Mouse (Mus musculus) lung, embryonic 14.5 days (tissue): ENCODE measurements around the gene Dnmt3a. TPM values are rescaled to one million over a fixed set of nuclear protein-coding genes. Genes with fewer than 3 reads are reported as not detected.
A peak's percentile ranks its signal among the peaks of the same experiment; 100 is the strongest.

Experiments
- ATAC-seq: fragments of 200-750 bp; cut with Nextera tagmentation; 2 replicates; pipeline ENCODE4 v1.8.0; 2017; ENCODE audit warnings: mild to moderate bottlenecking, moderate TSS enrichment, moderate library complexity; ENCODE audit not compliant: insufficient read depth
- DNase-seq: peaks from one replicate; pipeline ENCODE4 v3.0.0-alpha.2; 2015
- H3K27ac ChIP-seq: fragments of 300-500 bp; sonication (generic); 2 replicates; pipeline ENCODE4 v1.5.1; 2014; ENCODE audit warnings: low read depth, mild to moderate bottlenecking, moderate library complexity
- H3K27me3 ChIP-seq: fragments of 300-500 bp; sonication (generic); 2 replicates; pipeline ENCODE4 v1.6.1; 2014; ENCODE audit warnings: low read length, control low read depth; ENCODE audit not compliant: insufficient read depth
- H3K36me3 ChIP-seq: fragments of 300-500 bp; sonication (generic); 2 replicates; pipeline ENCODE4 v1.6.1; 2014; ENCODE audit warnings: control low read depth; ENCODE audit not compliant: insufficient read depth
- H3K4me1 ChIP-seq: fragments of 300-500 bp; sonication (generic); 2 replicates; pipeline ENCODE4 v1.6.1; 2014; ENCODE audit warnings: antibody characterized with exemption, control low read depth; ENCODE audit not compliant: insufficient read depth
- H3K4me2 ChIP-seq: fragments of 300-500 bp; sonication (generic); 2 replicates; pipeline ENCODE4 v1.6.1; 2014; ENCODE audit warnings: mild to moderate bottlenecking
- H3K4me3 ChIP-seq: fragments of 300-500 bp; sonication (generic); 2 replicates; pipeline ENCODE4 v1.5.1; 2014; ENCODE audit warnings: low read depth, low read length
- H3K9ac ChIP-seq: fragments of 300-500 bp; sonication (generic); 2 replicates; pipeline ENCODE4 v1.6.1; 2014
- H3K9me3 ChIP-seq: fragments of 300-500 bp; sonication (generic); 2 replicates; pipeline ENCODE4 v1.6.1; 2016; ENCODE audit warnings: low read depth, low read length, control low read depth
- CTCF ChIP-seq: IDR thresholded peaks from 2 replicates; pipeline ENCODE4 v1.5.1; 2016; ENCODE audit warnings: antibody characterized with exemption, low read depth
- WGBS: fragments of 180-500 bp; shearing (Covaris S2); extraction: QIAGEN DNeasy Blood & Tissue Kit; methylation state at CpG from one replicate; pipeline ENCODE4 v1.1.7; 2014; 5-methylcytosine and 5-hydroxymethylcytosine counted together
- polyA plus RNA-seq: library from polyadenylated mRNA; unstranded; fragments of >200 nt; fragmentation: Nextera tagmentation; extraction: Ambion mirVana; gene quantifications from 2 replicates; pipeline ENCODE4 v1.2.1, GENCODE M21; 2014

The Dnmt3a gene
- polyA plus RNA-seq, 1 experiment from 2014 or later: 95.5 TPM

DNA sequence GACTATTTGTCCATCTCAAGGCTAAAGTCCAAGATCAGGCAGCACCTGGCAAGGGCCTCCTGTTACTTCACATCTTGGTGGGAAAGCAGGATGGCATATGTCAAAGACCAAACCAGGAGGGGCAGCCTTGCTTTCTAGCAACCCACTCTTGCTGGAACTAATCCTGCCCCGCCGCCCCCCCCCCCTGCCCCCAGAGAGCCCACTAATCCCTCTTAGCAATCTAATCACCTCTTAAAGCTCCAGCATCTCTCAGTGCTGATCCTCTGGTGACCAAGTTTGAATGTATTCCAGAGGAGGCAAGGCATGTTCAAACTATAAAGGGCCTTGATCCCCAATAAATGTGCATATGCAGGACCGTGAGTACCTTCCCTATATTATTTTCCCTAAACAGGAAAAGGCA is 18.8 kb upstream of the Dnmt3a start:
- no peak overlapping the region for H3K9ac ChIP-seq
- no peaks in the 10 kb centered on the region for H3K36me3 ChIP-seq
- no peak overlapping the region for H3K4me3 ChIP-seq
- H3K9me3 ChIP-seq: no peaks in the 10 kb centered on the region
- DNase-seq (no peak), ATAC-seq (no peak)
- WGBS: 47% methylated on average over 3 of the region's 3 CpGs
- peaks cover 48% of the 10 kb centered on the region for H3K4me1 ChIP-seq
- H3K27ac ChIP-seq: peak overlapping the region; percentile 88
- TF ChIP-seq CTCF: no peak
- H3K4me2 ChIP-seq: no peak overlapping the region
- no peaks in the 10 kb centered on the region for H3K27me3 ChIP-seq

DNA sequence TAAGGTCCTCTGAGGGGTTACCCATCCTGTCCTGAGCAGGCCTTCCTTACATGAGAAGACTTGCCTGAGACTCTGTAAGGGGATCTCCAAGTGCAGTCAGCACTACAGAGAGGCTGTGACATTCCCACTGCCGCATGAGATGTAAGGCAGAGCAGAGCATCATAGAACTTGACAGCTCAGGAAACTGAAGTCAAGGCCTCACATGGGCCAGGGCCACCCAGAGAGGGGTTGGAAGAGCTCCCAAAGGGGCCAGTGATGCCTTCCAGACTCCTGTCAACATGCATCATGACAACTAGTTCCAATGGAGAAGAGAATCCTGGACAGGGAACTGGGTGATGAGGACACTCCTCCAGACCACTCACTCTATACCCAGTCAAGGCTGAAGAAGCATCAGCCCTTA is 18.3 kb upstream of the Dnmt3a start:
- TF ChIP-seq CTCF: no peak
- ATAC-seq: peak; percentile 60
- H3K9ac ChIP-seq: no peak overlapping the region
- H3K9me3 ChIP-seq: no peaks in the 10 kb centered on the region
- peak overlapping the region; percentile 32 for H3K4me2 ChIP-seq
- WGBS: 28% methylated on average over 1 of the region's 1 CpGs
- H3K36me3 ChIP-seq: no peaks in the 10 kb centered on the region
- no peak overlapping the region for H3K4me3 ChIP-seq
- no peaks in the 10 kb centered on the region for H3K27me3 ChIP-seq
- peak overlapping the region; percentile 88 for H3K27ac ChIP-seq
- H3K4me1 ChIP-seq: peaks cover 44% of the 10 kb centered on the region
- peak; percentile 91 for DNase-seq

DNA sequence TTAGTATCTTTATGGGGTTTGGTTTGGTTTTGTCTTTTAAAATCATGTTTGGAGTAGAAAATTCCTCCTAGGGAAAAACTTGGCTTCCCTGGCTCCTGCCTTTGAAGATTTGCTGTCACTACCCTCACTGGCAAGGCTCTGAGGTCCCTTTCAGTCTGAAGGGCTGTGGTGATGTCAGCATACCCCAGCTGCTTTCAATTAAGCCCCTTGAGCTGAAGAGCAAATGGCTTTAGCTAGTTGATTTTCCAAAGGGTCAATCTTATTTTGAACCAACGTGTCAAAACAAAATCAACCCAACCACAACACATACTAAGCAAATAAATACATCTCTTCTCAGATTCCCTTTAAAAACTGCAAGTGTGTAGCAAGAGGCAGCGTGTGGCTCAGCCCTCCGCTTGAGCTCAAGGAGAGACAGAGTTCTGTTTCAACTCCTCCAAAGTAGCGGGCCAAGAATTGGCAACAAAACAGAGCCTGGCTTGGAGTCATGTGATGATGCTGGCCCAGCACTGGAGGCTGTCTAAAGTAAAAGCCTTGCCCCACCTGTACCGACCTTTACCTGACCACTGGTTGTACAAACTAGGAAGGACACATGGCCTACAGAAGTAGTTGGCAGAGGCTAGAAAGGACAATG is 17.3 kb upstream of the Dnmt3a start:
- ATAC-seq: peak; percentile 45
- H3K27me3 ChIP-seq: no peaks in the 10 kb centered on the region
- no peak overlapping the region for H3K4me3 ChIP-seq
- peak; percentile 91 for DNase-seq
- no peaks in the 10 kb centered on the region for H3K36me3 ChIP-seq
- H3K9me3 ChIP-seq: no peaks in the 10 kb centered on the region
- peaks cover 37% of the 10 kb centered on the region for H3K4me1 ChIP-seq
- H3K27ac ChIP-seq: peak overlapping the region; percentile 88
- no peak overlapping the region for H3K9ac ChIP-seq
- H3K4me2 ChIP-seq: peak overlapping the region; percentile 32; the same call in 1 of the 2 replicates
- WGBS: 26% methylated on average over 5 of the region's 5 CpGs
- TF ChIP-seq CTCF: no peak

DNA sequence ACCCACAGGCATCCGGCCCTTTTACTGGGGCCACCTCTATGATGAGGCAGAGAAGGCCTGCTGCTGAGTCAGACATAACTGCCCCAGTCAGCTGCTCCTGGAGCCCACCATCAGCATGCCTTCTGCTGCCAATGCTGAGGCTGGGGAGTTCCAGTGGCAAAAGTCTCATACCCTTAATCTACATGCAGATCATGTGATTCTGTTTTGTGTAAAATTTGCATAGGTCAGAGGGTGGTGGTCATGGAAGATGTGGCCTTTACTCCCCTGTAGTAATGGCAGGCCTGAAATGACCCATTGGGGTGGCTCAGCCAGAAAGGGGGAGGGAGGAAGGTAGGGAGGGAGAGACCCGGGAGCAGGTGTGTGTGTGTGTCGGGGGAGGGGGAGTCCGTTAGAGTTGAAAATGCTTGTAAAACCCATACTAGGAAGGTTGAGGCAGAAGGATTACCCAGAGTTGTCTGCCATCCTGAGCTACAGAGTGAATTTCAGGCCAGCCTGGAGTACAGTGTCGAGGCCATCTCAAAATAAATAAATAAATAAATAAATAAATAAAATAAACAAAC is 16.1 kb upstream of the Dnmt3a start:
- H3K9me3 ChIP-seq: no peaks in the 10 kb centered on the region
- TF ChIP-seq CTCF: no peak
- H3K9ac ChIP-seq: no peak overlapping the region
- H3K4me1 ChIP-seq: peaks cover 27% of the 10 kb centered on the region
- ATAC-seq: no peak
- H3K27ac ChIP-seq: peak overlapping the region; percentile 88
- no peak overlapping the region for H3K4me3 ChIP-seq
- H3K4me2 ChIP-seq: no peak overlapping the region
- DNase-seq: no peak
- H3K27me3 ChIP-seq: no peaks in the 10 kb centered on the region
- WGBS: 51% methylated on average over 5 of the region's 5 CpGs
- H3K36me3 ChIP-seq: no peaks in the 10 kb centered on the region

DNA sequence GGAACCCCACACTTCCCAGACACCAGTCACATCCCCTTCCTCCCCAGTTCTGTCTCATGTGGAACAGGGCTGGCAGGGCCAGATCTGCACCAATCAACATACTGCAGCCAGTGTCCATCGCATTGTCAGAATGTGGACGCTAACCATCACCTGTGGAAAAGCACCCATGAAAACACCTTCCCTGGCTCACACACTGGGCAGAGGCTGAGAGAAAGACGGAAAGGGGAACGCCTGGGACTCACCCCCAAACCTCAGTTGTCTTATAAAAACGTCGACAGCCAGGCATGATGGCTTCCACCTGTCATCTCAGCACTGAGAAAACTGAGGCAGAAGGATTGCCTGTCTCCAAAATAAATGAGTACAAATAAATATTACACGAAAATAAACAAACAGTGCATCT is 14.6 kb upstream of the Dnmt3a start:
- H3K9me3 ChIP-seq: no peaks in the 10 kb centered on the region
- no peak overlapping the region for H3K9ac ChIP-seq
- no peaks in the 10 kb centered on the region for H3K27me3 ChIP-seq
- WGBS: 39% methylated on average over 7 of the region's 7 CpGs
- H3K4me2 ChIP-seq: peak overlapping the region; percentile 69
- no peak for TF ChIP-seq CTCF
- DNase-seq: no peak
- ATAC-seq: no peak
- H3K4me3 ChIP-seq: peak overlapping the region; percentile 34; the same call in 1 of the 2 replicates
- H3K27ac ChIP-seq: no peak overlapping the region
- peaks cover 15% of the 10 kb centered on the region for H3K4me1 ChIP-seq
- H3K36me3 ChIP-seq: no peaks in the 10 kb centered on the region

DNA sequence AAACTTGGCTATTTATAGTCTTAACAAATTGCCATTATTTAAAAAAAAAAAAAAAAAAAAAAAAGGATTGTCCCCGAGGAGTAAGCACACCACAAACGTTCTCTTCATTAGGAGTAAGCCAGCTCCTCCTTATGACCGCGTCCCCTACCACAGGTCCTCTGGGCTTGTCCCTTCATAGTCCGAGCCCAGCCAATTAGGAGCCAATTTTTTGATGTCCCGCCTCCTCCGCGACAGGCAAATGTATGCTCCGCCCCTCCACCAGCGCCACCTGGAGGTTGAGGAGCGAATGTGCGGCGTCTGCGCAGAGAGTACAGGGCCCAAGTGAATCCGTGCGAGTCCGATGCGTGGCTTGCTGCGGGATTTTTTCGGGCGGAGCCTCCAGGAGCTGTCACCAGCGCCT is 14.1 kb upstream of the Dnmt3a start:
- peak overlapping the region; percentile 48 for H3K9ac ChIP-seq
- WGBS: under 1% methylated on average over 22 of the region's 22 CpGs
- ATAC-seq (peak; percentile 81), DNase-seq (peak; percentile 98)
- no peaks in the 10 kb centered on the region for H3K36me3 ChIP-seq
- H3K4me3 ChIP-seq: peak overlapping the region; percentile 34
- no peak overlapping the region for H3K27ac ChIP-seq
- peaks cover 15% of the 10 kb centered on the region for H3K4me1 ChIP-seq
- peak overlapping the region; percentile 69 for H3K4me2 ChIP-seq
- TF ChIP-seq CTCF: peak; percentile 98
- H3K9me3 ChIP-seq: no peaks in the 10 kb centered on the region
- H3K27me3 ChIP-seq: no peaks in the 10 kb centered on the region

DNA sequence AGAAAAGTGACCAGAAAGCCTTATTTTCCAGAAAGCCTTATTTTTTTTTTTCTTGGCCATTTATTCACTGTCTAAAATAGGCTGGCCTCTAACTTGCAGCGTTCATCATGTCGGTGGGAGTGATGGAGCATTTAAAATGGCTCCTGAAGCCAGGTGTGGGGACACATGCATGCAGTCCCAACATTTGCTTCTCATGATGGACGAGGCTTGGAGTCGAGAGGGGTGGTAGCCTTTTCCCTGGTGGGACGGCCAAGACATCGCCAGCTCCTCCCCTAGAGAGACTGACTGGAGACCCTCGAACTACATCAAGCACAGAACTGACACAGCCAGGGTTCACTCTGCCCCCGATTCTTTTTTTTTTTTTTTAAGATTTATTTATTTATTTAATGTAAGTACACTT is 13.6 kb upstream of the Dnmt3a start:
- H3K9ac ChIP-seq: peak overlapping the region; percentile 48

More for the DNA sequence above, 13.6 kb upstream of the Dnmt3a start:
- DNase-seq (peak; percentile 47), ATAC-seq (0 out of 2 replicates have a peak, but pooled peaks have one; percentile 9)
- peak overlapping the region; percentile 69 for H3K4me2 ChIP-seq
- H3K27ac ChIP-seq: no peak overlapping the region
- H3K4me1 ChIP-seq: peaks cover 15% of the 10 kb centered on the region
- no peaks in the 10 kb centered on the region for H3K36me3 ChIP-seq
- H3K4me3 ChIP-seq: peak overlapping the region; percentile 34
- WGBS: 6% methylated on average over 8 of the region's 8 CpGs
- H3K9me3 ChIP-seq: no peaks in the 10 kb centered on the region
- H3K27me3 ChIP-seq: no peaks in the 10 kb centered on the region
- no peak for TF ChIP-seq CTCF
